Mouse (Mus musculus): Measurements from ENCODE around the gene Ifrd2.

GRCm38 (mm10) chr9:107637070-107637469 is 49.6 kb downstream of the Ifrd2 start:
- TF ChIP-seq CTCF (IDR thresholded peaks at IDR 0.05; ENCODE audit: control insufficient read depth, insufficient read depth, insufficient replicate concordance, low read depth, low read length) = no peak
- TF ChIP-seq POLR2A (IDR thresholded peaks at IDR 0.05; ENCODE audit: control insufficient read depth, low read depth, low read length) = no peak

All from testis, adult 2 months (tissue).